Mouse (Mus musculus) effector memory CD4-positive, alpha-beta T cell, adult 7 months (primary cell): ENCODE data around the gene Ercc6. TPM values are rescaled to one million over a fixed set of nuclear protein-coding genes. Genes with fewer than 3 reads are reported as not detected.

ENCODE experiments used
- polyA plus RNA-seq: library from polyadenylated mRNA; unstranded; fragments of 100-300 nt; shearing (Covaris generic); gene quantifications from one replicate; pipeline ENCODE4 v1.2.1, GENCODE M21; 2017

Gene Ercc6
- polyA plus RNA-seq, result 33.3 TPM

GRCm38 (mm10) chr14:32513336-32514032 is at the start of gene Ercc6:
Gene Ercc6 (plus strand): TSS chr14:32513521.

GRCm38 (mm10) chr14:32464601-32465505 is 48.5 kb upstream of the Ercc6 start, which contains the start of gene Slc18a3:
Gene Slc18a3 (minus strand): TSS chr14:32464850.

GRCm38 (mm10) chr14:32465889-32466288 is 47.4 kb upstream of the Ercc6 start, which contains the start of gene Chat:
Gene Chat (minus strand): TSS chr14:32465989.

GRCm38 (mm10) chr14:32599290-32600041 is 86.1 kb downstream of the Ercc6 start, which contains the start of gene Prrxl1:
Gene Prrxl1 (plus strand): TSS chr14:32599407.

Other genes starting within 250 kb of the Ercc6 start
- gene Ogdhl, start 191.5 kb upstream of the Ercc6 start, polyA plus RNA-seq, result 0.43 TPM
- not detected for gene 1700024G13Rik, start 125.1 kb upstream of the Ercc6 start, polyA plus RNA-seq
- gene Slc18a3, start 48.7 kb upstream of the Ercc6 start, polyA plus RNA-seq, result not detected
- gene Chat, start 47.5 kb upstream of the Ercc6 start, polyA plus RNA-seq, result 0.38 TPM
- 0.27 TPM for gene Prrxl1, start 85.9 kb downstream of the Ercc6 start, polyA plus RNA-seq
- gene 3425401B19Rik, start 171.8 kb downstream of the Ercc6 start, polyA plus RNA-seq, result 0.13 TPM